Mouse (Mus musculus): ENCODE measurements around the gene Hfe2.

Hfe2 gene

GRCm38 (mm10) chr3:96528506-96528905 is 3.5 kb downstream of the Hfe2 start:
- DNase-seq (ENCODE audit: low spot score), result no peak

DNA sequence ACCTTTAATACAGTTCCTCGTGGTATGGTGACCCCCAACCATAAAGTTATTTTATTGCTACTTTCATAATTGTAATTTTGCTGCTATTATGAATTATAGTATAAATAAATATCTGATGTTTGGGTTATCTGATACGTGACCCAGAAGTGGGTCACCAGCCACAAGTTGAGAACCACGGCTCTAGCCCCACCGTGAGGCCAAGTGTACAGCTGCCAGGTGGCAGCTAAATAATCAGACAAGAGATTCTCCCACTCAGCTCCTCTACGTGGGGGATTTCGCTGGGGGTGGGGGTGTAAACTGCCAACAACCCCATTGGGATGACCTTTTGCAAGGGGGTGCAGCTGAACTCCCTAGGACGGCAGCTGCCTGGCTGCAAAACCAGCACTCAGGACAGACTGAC is 7.1 kb downstream of the Hfe2 start:
- no peak for DNase-seq (ENCODE audit: low spot score)

GRCm38 (mm10) chr3:96534300-96534699 is 9.3 kb downstream of the Hfe2 start:
- no peak for DNase-seq (ENCODE audit: low spot score)

- DNase-seq (ENCODE audit: low spot score), result no peak
Measured at GRCm38 (mm10) chr3:96539316-96539715, 14.3 kb downstream of the Hfe2 start.

DNA sequence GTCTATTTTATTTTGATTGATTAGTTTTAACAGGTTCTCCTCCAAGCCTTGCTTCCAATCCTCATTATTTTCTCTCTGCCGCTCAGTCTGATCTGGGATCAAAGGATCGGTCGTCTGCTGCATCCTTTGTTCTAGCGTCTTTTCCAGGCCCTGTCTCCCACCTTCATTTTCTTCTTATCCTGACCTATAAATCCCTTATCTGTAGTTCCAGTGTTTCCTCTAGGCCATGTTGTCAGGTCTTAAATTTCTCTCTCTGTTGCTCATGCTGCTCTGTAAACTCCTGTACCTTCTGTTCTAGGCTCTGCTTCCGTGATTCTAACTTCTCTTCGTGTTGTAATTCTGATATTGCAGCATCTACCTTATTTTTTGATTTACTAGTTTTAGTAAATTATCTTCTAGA is 15.8 kb downstream of the Hfe2 start:
- no peak for DNase-seq (ENCODE audit: low spot score)

- no peak for DNase-seq (ENCODE audit: low spot score)
Measured at GRCm38 (mm10) chr3:96541328-96542078, 16.5 kb downstream of the Hfe2 start.

GRCm38 (mm10) chr3:96542554-96542953 is 17.6 kb downstream of the Hfe2 start:
- DNase-seq (ENCODE audit: low spot score), result no peak

GRCm38 (mm10) chr3:96543345-96543744 is 18.4 kb downstream of the Hfe2 start:
- DNase-seq (ENCODE audit: low spot score), result no peak

DNA sequence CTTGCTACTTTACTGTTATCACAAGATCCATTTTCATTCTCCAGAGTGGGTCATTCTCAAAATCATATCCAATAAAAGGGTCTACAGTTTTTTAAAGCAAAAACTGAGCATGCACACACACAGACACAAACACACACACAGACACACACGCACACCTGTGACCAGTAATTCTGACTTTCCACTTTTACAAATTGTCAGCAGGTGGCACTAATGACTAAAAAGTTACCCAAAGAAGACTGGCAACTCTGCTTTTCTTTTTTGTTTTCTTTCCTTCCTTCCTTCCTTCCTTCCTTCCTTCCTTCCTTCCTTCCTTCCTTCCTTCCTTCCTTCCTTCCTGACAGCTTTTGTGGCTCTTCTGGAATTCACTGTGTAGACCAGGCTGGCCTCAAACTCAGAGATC is 20.6 kb downstream of the Hfe2 start:
- DNase-seq (ENCODE audit: low spot score), result no peak

- no peak for DNase-seq (ENCODE audit: low spot score)
Measured at GRCm38 (mm10) chr3:96546880-96547279, 21.9 kb downstream of the Hfe2 start.

DNA sequence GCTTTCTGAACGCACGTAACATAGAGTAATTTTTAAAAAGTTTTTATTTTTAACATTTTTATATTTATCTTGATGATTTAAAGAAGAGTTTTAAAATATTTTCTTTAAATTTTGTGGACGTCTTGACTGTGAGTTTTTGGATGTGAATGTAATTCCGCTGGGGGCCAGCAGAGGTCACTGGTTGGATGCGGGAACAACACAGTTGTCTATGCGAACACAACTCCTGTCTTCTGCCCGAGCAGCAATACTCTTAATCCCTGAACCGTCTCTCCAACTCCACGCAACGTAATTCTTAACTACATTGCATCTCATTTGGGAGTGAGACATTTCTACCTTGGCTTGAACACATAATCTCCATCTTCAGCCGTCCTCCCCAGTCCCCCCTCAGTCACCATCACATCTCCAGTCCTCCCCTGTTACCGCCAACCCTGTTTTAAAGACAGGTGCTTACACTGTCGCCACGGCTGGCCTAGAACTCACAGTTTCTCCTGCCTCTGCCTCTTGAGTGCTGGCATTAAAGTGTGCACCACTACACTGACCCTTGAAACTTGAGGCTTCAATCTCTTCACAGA is 22.5 kb downstream of the Hfe2 start:
- peak; percentile 81 for DNase-seq (ENCODE audit: low spot score)

DNA sequence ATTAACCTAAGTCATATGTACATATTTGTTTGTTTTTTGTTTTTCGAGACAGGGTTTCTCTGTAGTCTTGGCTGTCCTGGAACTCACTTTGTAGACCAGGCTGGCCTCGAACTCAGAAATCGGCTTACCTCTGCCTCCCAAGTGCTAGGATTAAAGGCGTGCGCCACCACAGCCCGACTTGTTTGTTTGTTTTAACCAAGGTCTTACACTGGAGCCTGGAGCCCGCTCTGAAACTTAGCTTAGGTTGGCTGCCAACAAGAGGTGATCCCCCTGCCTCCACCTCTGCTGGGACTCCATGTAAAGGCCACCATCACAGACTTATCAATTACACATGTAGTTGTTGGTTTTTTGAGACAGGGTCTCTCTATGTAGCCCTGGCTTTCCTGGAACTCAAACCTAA is 23.9 kb downstream of the Hfe2 start:
- DNase-seq (ENCODE audit: low spot score), result no peak

DNA sequence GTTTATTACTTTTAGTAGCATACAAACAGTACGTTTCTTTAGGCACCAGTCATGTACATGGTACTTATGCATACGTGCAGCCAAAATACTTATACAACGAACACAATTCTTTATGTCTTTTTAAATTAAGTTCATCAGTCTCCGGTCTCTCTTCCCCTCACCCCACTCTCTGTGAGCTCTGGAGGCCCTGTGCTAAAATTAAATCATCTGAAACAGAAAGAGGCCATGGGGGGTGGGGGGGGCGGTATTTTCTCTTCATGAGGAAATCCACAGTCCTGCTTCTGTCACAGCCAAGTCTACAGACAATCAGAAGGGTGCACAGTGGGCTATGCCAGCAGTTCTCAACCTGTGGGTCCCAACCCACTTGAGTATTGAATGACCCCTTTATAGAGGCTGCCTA is 24.4 kb downstream of the Hfe2 start:
- DNase-seq (ENCODE audit: low spot score), result no peak

DNA sequence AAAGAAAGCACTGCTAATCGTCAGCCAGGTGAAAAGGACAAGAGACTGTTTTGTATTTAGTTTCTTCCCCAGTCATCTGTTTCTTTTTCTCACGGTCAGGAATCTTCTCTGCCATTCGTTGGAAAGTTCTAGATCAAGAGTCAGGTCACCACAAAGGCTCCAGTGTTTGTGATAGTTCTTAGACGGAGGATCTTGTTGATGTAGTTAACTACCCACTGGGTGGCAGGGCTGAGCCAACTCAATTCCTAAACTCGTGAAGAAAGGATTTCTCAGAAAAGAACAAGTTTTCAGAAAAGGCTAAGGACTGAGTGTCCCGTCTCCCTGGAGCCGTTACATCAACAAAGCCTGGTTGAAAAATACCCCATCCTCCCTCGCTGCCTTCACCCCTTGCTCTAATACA is 26.2 kb downstream of the Hfe2 start:
- peak; percentile 88 for DNase-seq (ENCODE audit: low spot score)

- DNase-seq (ENCODE audit: low spot score), result no peak
Measured at GRCm38 (mm10) chr3:96551890-96552289, 26.9 kb downstream of the Hfe2 start.

GRCm38 (mm10) chr3:96553601-96554000 is 28.6 kb downstream of the Hfe2 start:
- DNase-seq (ENCODE audit: low spot score), result no peak

- no peak for DNase-seq (ENCODE audit: low spot score)
Measured at GRCm38 (mm10) chr3:96554251-96554650, 29.3 kb downstream of the Hfe2 start.

- peak; percentile 94 for DNase-seq (ENCODE audit: low spot score)
Measured at GRCm38 (mm10) chr3:96555041-96555596, 30.1 kb downstream of the Hfe2 start.

DNA sequence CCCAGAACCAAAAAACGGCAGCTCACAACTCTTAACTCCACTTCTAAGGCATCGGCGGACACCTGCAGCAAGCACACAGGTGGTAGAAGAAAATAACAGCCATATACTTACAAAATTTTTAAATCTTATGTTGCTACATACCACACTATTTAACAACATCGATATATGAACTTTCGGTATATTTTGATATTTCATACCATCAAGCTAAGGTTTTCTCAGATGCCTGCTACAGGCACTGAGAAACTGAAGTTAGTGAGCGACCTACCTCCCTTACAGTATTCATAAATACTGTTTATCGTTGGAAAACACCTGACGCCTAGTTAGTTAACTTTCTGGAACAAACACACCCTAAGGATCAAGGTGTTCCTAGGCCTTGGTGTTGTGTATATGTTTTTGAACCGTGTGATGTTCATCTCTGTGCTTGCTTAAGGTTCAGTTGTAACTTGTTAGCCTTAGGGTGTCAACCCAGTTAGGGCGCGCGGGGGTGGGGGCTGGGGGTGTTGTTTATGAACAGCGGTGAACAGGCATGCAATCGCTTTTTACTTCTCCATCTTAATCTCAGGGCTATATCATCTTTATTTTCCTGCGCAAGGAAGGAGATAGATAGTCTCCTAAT is 31.1 kb downstream of the Hfe2 start:
- no peak for DNase-seq (ENCODE audit: low spot score)

DNA sequence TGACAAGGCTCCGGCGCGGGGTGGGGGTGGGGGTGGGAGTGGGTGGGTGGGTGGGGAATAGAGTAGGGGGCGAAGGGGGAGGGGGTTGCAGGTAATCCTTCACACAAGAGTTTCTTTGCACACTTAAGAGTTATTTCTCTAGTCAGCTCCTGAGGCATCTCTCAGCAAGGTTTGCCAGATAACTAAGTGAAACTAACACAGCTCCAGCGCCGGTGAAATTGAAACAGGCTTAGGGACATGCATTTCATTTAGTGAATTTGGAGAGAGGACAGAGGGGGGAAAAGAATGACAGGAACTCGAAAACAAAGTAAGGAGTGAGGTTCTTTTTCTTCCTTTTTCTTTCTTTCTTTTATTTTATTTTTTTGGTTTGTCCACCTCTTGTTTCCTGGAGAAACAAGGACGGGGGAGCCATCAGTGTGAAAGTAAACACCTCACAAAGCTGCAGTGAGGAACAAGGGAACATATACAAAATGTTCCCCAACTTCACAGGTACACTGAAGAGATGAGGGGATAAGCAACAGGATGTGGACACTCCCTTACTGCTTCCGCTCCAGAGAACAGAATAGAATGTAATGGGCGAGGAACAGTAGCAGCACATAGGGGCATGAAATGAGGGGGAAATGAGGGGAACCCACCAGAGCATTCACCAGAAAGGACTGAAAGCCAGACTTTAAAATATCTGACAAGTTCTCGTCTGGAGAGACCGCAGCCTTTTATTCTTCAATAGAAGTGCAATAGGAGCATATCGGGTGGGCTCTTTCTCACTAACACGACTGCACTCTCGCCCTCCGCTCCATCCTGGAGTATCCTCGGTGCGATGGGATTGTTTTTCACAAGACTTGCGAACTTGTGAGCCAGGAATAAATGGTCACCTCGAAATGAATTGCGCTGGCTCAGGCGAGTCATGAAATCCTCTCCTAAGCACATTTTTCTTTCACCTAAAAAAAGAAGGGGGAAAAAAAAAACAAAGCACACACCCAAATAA is 32.0 kb downstream of the Hfe2 start:
- peak; percentile 83 for DNase-seq (ENCODE audit: low spot score)

GRCm38 (mm10) chr3:96557694-96558093 is 32.7 kb downstream of the Hfe2 start, which contains the start of gene Txnip:
TSS of gene Txnip (plus strand) at chr3:96557957.
- DNase-seq (ENCODE audit: low spot score), result peak; percentile 100

- DNase-seq (ENCODE audit: low spot score), result no peak
Measured at GRCm38 (mm10) chr3:96558159-96558558, 33.2 kb downstream of the Hfe2 start.
